Mouse (Mus musculus): Measurements from ENCODE around the gene Igfbp4. TPM values are rescaled to one million over a fixed set of nuclear protein-coding genes. Genes with fewer than 3 reads are reported as not detected.

The Igfbp4 gene
- polyA plus RNA-seq, 1 experiment = 78.0 TPM

DNA sequence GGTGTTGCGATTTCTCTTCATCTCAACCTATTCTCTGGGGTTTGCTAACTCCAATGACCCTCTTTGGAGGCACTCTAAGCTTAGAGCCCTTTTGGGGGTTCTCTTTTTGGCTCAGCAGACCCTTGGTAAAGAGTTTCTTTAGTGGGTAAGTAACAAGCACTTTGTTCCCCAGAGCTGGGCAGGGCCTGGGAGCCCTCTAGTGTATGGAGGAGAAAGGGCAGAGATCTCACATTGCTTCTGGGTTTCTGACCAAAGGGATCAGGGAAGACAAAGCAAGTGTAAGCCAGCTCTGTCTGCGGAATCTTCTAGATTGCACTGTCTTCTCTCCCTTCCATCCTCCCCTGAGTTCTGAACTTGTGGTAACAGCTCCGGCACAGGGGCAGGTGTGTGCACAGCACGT lies 5.7 kb upstream of the Igfbp4 start:
- H3K4me3 ChIP-seq (replicated peaks; ENCODE audit: control insufficient read depth, low read depth, low read length) = no peak overlapping the region
- no peak overlapping the region for H3K27ac ChIP-seq (ENCODE audit: control insufficient read depth, insufficient read depth, low read depth, low read length, poor library complexity)
- WGBS = 61% methylated on average over 4 of the region's 4 CpGs
- H3K4me1 ChIP-seq (ENCODE audit: control insufficient read depth, insufficient read depth, low read length) = no peaks in the 10 kb centered on the region
- TF ChIP-seq POLR2A (IDR thresholded peaks at IDR 0.05; ENCODE audit: borderline replicate concordance, control insufficient read depth, low read depth, low read length) (no peak), CTCF (IDR thresholded peaks at IDR 0.05; ENCODE audit: control insufficient read depth, insufficient read depth, low read length) (peak; percentile 19; the same call in 1 of the 2 replicates)

DNA sequence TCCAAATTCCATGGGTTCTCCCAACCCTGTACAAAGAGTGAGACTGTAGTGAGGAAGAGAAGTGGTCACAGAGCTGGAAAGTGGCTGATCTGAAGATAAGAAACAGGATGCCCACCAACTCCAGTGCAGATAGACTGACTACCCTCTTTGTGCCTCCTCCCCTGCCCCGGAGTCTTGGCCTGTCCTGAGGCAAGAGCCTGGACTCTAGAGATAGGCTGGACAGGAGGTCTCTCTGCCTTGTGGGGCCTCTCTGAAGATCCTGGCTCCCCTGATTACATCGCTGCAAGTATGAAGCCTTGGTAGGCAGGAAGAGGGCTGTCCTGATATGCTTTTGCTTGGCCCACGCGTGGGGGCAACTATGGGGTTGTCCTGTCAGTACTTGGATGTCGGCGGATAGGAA lies 4.8 kb upstream of the Igfbp4 start:
- no peak for TF ChIP-seq POLR2A (IDR thresholded peaks at IDR 0.05; ENCODE audit: borderline replicate concordance, control insufficient read depth, low read depth, low read length)
- no peak for TF ChIP-seq CTCF (IDR thresholded peaks at IDR 0.05; ENCODE audit: control insufficient read depth, insufficient read depth, low read length)
- Histone ChIP-seq H3K27ac (ENCODE audit: control insufficient read depth, insufficient read depth, low read depth, low read length, poor library complexity) (no peak overlapping the region), H3K4me1 (ENCODE audit: control insufficient read depth, insufficient read depth, low read length) (no peaks in the 10 kb centered on the region; the same call in 1 of the 2 replicates), H3K4me3 (replicated peaks; ENCODE audit: control insufficient read depth, low read depth, low read length) (no peak overlapping the region)
- 20% methylated on average over 6 of the region's 6 CpGs for WGBS

DNA sequence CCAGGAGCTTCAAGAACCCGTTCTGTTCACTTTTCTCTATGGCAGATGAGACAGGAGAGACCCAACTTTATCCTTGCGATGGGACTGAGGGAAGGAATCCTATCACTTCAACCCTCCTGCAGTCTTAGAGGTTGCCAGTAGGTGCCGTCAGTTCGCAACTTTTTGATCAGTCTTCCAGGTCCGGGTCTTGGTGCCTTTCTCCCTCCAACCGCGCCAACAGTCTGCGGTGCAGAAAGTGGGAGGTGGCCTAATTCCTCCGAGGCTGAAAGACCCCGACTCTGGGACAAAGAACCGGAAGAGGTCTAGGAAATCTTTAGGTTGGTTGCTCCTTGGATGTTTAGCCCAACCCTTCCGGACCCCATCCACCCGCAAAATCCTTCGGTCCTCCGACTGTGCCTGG lies 1.3 kb upstream of the Igfbp4 start:
- TF ChIP-seq CTCF (IDR thresholded peaks at IDR 0.05; ENCODE audit: control insufficient read depth, insufficient read depth, low read length) = peak; percentile 69
- no peak for TF ChIP-seq POLR2A (IDR thresholded peaks at IDR 0.05; ENCODE audit: borderline replicate concordance, control insufficient read depth, low read depth, low read length)
- peaks cover 3% of the 10 kb centered on the region for H3K4me1 ChIP-seq (ENCODE audit: control insufficient read depth, insufficient read depth, low read length)
- peak overlapping the region; percentile 29 for H3K4me3 ChIP-seq (replicated peaks; ENCODE audit: control insufficient read depth, low read depth, low read length)
- no peak overlapping the region for H3K27ac ChIP-seq (ENCODE audit: control insufficient read depth, insufficient read depth, low read depth, low read length, poor library complexity)
- under 1% methylated on average over 15 of the region's 15 CpGs for WGBS

DNA sequence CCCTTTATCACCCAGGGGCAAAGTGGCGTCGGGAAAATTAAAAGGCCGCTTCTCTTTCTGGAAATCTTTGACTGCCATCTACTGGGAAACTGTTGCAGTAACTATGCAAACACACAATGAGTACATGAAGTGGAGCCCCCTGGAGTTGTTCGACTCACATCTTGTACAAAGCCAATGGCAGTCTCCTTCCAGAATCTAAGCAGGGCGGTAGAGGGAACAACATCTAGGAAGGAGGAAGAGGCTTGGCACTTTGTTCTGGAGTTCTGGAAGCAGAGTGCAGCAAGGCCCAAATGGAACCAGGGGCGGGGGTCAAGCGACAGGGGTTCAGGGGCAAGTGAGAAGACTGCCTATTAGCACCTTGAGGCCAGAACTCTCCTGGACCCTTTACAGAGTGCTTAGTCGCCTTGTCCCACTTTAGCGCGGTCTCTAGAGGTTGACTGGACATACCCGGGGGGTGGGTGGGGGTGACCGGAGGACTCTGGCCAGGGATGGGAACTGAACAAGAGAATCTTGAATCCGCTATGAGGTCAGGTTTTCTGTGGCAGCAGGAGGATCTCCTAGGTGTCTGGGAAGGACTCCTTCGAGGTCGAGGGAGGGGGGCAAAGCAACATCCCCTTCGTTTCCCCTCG lies 584 bp upstream of the Igfbp4 start:
- Histone ChIP-seq H3K4me3 (replicated peaks; ENCODE audit: control insufficient read depth, low read depth, low read length) (peak overlapping the region; percentile 56), H3K4me1 (ENCODE audit: control insufficient read depth, insufficient read depth, low read length) (peaks cover 3% of the 10 kb centered on the region), H3K27ac (ENCODE audit: control insufficient read depth, insufficient read depth, low read depth, low read length, poor library complexity) (peak overlapping the region; percentile 79)
- 2% methylated on average over 17 of the region's 17 CpGs for WGBS
- no peak for TF ChIP-seq POLR2A (IDR thresholded peaks at IDR 0.05; ENCODE audit: borderline replicate concordance, control insufficient read depth, low read depth, low read length)
- TF ChIP-seq CTCF (IDR thresholded peaks at IDR 0.05; ENCODE audit: control insufficient read depth, insufficient read depth, low read length) = no peak

DNA sequence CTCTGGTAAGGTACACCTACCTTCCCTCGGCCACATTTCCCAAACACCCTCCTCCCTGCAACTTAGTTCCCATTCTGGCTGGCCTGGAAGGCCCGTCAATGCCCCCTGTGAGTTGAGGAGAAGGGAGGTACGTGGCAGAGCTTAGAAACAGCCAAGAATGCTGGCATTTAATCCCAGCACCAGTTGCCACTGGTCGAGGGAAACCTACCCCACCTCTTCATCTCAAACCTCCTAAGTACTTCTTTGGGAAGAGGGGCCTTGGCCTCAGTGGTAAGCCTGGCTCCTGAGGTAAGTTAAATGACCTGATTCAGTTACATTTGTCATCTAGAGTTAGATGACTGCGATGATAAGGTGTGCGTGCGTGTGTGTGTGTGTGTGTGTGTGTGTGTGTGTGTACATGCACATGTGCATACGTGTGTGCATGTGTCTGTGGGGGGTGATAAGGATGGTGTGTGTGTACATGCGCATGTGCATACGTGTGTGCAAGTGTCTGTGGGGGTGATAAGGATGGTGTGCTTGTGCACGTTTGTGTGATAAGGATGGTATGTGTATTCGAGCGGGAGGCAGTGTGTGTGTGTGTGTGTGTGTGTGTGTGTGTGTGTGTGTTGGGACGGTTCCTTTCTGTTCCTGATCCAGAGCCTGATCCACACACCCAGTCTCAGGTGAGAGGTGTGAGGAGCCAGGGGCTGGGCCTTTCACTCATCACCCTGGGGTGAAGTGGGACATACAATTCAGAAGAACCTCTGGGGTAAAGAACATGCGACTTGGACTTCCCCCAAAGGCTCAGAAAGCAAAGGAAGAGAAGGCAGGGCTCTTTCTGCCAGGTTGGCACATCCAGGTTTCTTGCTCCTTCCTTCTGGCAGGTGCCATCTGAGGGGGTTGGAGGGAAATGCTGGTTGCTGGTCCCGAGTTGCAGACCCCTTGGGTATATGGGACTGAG lies 1.1 kb downstream of the Igfbp4 start:
- TF ChIP-seq POLR2A (IDR thresholded peaks at IDR 0.05; ENCODE audit: borderline replicate concordance, control insufficient read depth, low read depth, low read length) (no peak), CTCF (IDR thresholded peaks at IDR 0.05; ENCODE audit: control insufficient read depth, insufficient read depth, low read length) (no peak)
- 8% methylated on average over 16 of the region's 16 CpGs for WGBS
- peak overlapping the region; percentile 70 for H3K4me3 ChIP-seq (replicated peaks; ENCODE audit: control insufficient read depth, low read depth, low read length)
- H3K27ac ChIP-seq (ENCODE audit: control insufficient read depth, insufficient read depth, low read depth, low read length, poor library complexity) = peak overlapping the region; percentile 82
- peaks cover 3% of the 10 kb centered on the region for H3K4me1 ChIP-seq (ENCODE audit: control insufficient read depth, insufficient read depth, low read length)

DNA sequence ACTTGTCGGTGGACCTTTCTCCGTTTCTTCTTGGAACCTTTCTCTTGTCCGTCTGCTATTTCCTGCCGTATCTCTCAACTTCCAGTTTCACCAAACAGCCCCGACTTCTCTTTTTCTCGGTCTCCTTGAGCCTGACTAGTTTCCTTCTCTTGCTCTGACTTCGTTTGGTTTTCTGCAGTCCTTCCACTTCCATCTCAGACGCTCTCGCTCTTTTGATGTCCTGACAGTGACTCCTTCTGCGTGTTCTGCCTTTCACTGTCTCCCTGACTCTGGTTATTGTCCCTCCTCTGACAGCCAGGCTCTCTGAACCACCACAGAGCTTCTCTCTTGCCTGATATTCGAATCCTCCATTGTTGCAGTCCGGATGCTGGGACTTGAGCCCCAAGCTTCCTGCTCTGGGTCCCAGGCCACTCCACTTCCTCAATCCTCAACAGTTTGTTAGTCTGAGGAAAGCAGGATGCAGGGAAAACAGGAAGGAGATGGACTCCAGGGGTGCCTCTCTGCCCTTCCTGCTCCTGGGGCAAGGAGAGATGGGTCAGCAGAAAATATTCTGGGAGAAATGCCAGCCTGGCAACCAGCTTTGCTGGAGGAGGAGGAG lies 1.9 kb downstream of the Igfbp4 start:
- H3K4me1 ChIP-seq (ENCODE audit: control insufficient read depth, insufficient read depth, low read length) = peaks cover 3% of the 10 kb centered on the region
- 2% methylated on average over 12 of the region's 12 CpGs for WGBS
- H3K27ac ChIP-seq (ENCODE audit: control insufficient read depth, insufficient read depth, low read depth, low read length, poor library complexity) = peak overlapping the region; percentile 82
- TF ChIP-seq CTCF (IDR thresholded peaks at IDR 0.05; ENCODE audit: control insufficient read depth, insufficient read depth, low read length) (no peak), POLR2A (IDR thresholded peaks at IDR 0.05; ENCODE audit: borderline replicate concordance, control insufficient read depth, low read depth, low read length) (no peak)
- H3K4me3 ChIP-seq (replicated peaks; ENCODE audit: control insufficient read depth, low read depth, low read length) = peak overlapping the region; percentile 70

DNA sequence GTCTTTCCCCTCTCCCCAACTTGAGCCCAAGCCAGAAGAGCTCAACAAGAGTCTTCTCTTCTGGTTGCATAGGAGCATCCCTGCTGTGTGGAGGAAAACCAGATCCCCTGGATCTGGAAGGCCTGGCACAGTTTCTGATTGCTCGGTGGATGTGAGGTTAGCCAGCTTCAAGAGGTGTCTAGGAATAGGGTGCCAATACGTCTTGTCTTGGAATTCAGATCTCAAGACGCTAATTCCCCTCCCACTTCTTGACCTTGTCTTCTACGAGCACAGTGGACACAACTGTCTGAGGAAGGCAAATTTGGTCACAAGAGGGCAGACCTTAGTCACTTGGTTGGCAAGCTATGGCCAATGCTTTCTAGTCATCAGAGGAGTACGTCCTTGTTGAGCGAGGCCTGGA lies 2.6 kb downstream of the Igfbp4 start:
- no peak overlapping the region for H3K4me3 ChIP-seq (replicated peaks; ENCODE audit: control insufficient read depth, low read depth, low read length)
- WGBS = 57% methylated on average over 6 of the region's 6 CpGs
- TF ChIP-seq CTCF (IDR thresholded peaks at IDR 0.05; ENCODE audit: control insufficient read depth, insufficient read depth, low read length) (no peak), POLR2A (IDR thresholded peaks at IDR 0.05; ENCODE audit: borderline replicate concordance, control insufficient read depth, low read depth, low read length) (no peak)
- H3K27ac ChIP-seq (ENCODE audit: control insufficient read depth, insufficient read depth, low read depth, low read length, poor library complexity) = no peak overlapping the region
- peaks cover 3% of the 10 kb centered on the region for H3K4me1 ChIP-seq (ENCODE audit: control insufficient read depth, insufficient read depth, low read length)

DNA sequence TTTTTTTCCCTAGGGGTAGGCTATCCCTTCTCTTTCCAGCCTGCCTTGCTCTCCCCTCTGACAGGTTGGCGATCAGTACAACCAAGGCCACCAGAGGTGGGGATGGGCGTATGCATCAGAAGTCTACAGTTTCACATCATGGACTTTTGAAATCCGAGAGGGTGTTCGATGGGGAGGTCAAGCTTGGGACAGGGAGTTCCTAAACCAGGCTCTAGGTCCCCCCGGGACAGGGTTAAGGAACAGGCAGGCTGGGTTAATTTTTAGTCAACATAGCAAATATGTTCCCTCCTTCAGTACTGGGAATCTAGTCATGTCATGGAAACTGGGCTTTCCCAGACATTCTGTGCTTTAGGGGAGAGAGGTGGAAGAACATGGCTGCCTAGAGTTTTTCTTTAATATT lies 3.3 kb downstream of the Igfbp4 start:
- 78% methylated on average over 5 of the region's 5 CpGs for WGBS
- TF ChIP-seq CTCF (IDR thresholded peaks at IDR 0.05; ENCODE audit: control insufficient read depth, insufficient read depth, low read length) (no peak), POLR2A (IDR thresholded peaks at IDR 0.05; ENCODE audit: borderline replicate concordance, control insufficient read depth, low read depth, low read length) (no peak)
- H3K27ac ChIP-seq (ENCODE audit: control insufficient read depth, insufficient read depth, low read depth, low read length, poor library complexity) = no peak overlapping the region
- H3K4me3 ChIP-seq (replicated peaks; ENCODE audit: control insufficient read depth, low read depth, low read length) = no peak overlapping the region
- H3K4me1 ChIP-seq (ENCODE audit: control insufficient read depth, insufficient read depth, low read length) = peaks cover 3% of the 10 kb centered on the region
